Mouse (Mus musculus): ENCODE measurements at regions not wholly inside any gene's neighbourhood (a gene's known extent, or its start where the extent isn't known, plus 50 kb on each side); places are given as distances from the start of the nearest gene placed in this dataset.
A peak's percentile ranks its signal among the peaks of the same experiment; 100 is the strongest.

DNA sequence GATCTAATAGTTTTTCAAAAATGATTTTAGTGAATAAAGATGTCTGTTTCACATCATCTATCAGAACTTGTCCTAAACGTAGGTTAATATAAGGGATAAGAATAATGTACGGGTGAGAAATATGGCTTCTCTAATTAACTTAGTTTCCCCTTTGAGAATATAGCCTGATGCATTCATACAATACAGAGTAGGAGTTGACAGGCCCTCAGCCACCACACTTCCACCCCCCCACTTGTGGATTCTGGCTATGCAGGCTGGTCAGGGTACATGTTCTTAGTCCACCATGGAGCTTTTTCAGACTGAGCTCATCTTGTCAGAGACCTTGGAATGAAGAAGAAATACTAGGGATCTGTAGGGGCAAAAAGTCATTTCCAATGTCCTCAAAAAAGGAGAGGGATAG is 80.1 kb downstream of the Anxa1 start:
- H3K4me3 ChIP-seq (replicated peaks; ENCODE audit: insufficient read depth, low read depth, low read length) = no peak overlapping the region
- TF ChIP-seq POLR2A (IDR thresholded peaks at IDR 0.05; ENCODE audit: borderline replicate concordance, insufficient read depth, low read length) (no peak), CTCF (IDR thresholded peaks at IDR 0.05; ENCODE audit: borderline replicate concordance, insufficient read depth, low read depth, low read length) (no peak)
- DNase-seq = no peak
- H3K27ac ChIP-seq (ENCODE audit: insufficient read depth, low read length) = no peak overlapping the region
- no peaks in the 10 kb centered on the region for H3K27me3 ChIP-seq (ENCODE audit: control insufficient read depth, insufficient read depth, low read length)
- 92% methylated on average over 2 of the region's 2 CpGs for WGBS
- H3K4me1 ChIP-seq (ENCODE audit: control insufficient read depth, insufficient read depth, low read length) = no peaks in the 10 kb centered on the region

DNA sequence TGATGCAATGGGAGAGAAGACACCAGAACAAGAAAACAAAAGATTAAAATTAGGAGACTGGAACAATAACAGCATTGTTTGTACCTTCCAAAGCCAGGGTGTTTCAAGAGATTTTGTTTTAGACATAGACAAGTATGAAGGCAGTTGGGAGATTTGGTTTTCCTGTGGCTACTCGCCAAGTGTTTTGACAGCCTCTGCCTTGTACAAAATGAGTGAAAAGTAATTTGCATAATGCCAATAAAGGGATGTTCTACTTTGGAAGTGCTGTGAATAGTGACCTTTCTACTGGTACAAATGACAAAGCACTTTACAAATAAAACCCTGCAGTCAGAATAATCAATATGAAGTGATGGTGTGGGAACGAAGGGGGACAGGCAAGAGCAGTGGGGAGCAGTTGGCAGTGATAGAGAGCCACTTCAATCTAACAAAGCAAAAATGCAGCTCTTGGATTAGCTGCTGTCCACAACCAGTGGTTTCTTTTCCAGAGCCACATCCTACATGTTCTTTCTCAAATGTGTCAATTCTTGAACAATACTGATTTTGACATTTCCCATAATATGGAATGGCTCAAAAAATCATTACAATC is 90.6 kb downstream of the Anxa1 start:
- no peak overlapping the region for H3K27ac ChIP-seq (ENCODE audit: insufficient read depth, low read length)
- no peak overlapping the region for H3K4me3 ChIP-seq (replicated peaks; ENCODE audit: insufficient read depth, low read depth, low read length)
- H3K4me1 ChIP-seq (ENCODE audit: control insufficient read depth, insufficient read depth, low read length) = no peaks in the 10 kb centered on the region
- no peaks in the 10 kb centered on the region for H3K27me3 ChIP-seq (ENCODE audit: control insufficient read depth, insufficient read depth, low read length)
- WGBS = 14% methylated on average over 2 of the region's 2 CpGs
- DNase-seq = peak in 1 of 2 experiments; percentile 1
- TF ChIP-seq POLR2A (IDR thresholded peaks at IDR 0.05; ENCODE audit: borderline replicate concordance, insufficient read depth, low read length) (no peak), CTCF (IDR thresholded peaks at IDR 0.05; ENCODE audit: borderline replicate concordance, insufficient read depth, low read depth, low read length) (no peak)

DNA sequence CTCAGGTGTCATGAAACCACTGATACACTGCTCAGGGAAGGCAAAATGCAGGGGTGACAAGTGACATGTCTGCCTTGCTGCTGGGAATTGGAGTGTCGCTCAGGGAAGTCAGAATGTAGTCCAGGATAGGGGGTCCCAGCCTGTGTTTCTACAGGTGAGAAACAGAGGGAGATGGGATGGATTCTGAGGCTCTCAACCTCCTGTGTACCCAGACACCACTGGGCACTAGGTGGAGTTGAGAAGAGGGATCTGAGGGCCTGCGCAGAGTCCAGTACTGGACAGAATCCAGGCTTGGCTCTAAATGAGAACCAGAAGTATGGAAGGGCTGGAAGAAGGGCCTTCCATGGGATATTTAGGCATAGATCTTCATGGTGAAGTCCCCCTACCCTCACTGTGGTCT is 92.3 kb downstream of the Anxa1 start:
- WGBS = 80% methylated on average over 2 of the region's 2 CpGs
- no peak for DNase-seq
- TF ChIP-seq POLR2A (IDR thresholded peaks at IDR 0.05; ENCODE audit: borderline replicate concordance, insufficient read depth, low read length) (no peak), CTCF (IDR thresholded peaks at IDR 0.05; ENCODE audit: borderline replicate concordance, insufficient read depth, low read depth, low read length) (no peak)
- Histone ChIP-seq H3K27me3 (ENCODE audit: control insufficient read depth, insufficient read depth, low read length) (no peaks in the 10 kb centered on the region), H3K27ac (ENCODE audit: insufficient read depth, low read length) (no peak overlapping the region), H3K4me3 (replicated peaks; ENCODE audit: insufficient read depth, low read depth, low read length) (no peak overlapping the region), H3K4me1 (ENCODE audit: control insufficient read depth, insufficient read depth, low read length) (no peaks in the 10 kb centered on the region)

DNA sequence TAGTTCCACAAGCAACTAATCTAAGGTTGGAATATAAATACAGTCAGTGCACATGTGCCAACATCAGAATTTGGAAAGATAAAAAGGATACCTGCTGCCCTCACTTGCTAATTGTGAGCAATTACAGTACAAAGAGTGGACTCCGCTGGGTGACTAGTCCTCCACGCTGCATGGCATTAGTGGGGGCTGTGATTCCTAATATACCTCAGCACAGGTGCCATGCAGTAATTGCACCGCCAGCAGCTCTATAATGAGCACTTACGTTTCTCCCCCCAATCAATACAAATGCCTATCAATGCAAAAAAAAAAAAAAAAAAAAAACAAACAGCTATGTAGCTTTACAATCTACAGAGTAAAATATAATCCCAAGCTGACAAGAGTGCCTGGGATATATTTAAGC is 105.6 kb downstream of the Anxa1 start:
- Histone ChIP-seq H3K4me1 (ENCODE audit: control insufficient read depth, insufficient read depth, low read length) (no peaks in the 10 kb centered on the region), H3K27me3 (ENCODE audit: control insufficient read depth, insufficient read depth, low read length) (no peaks in the 10 kb centered on the region), H3K27ac (ENCODE audit: insufficient read depth, low read length) (no peak overlapping the region), H3K4me3 (replicated peaks; ENCODE audit: insufficient read depth, low read depth, low read length) (no peak overlapping the region)
- TF ChIP-seq CTCF (IDR thresholded peaks at IDR 0.05; ENCODE audit: borderline replicate concordance, insufficient read depth, low read depth, low read length) = no peak
- no peak for TF ChIP-seq POLR2A (IDR thresholded peaks at IDR 0.05; ENCODE audit: borderline replicate concordance, insufficient read depth, low read length)
- WGBS = 92% methylated on average over 4 of the region's 4 CpGs
- DNase-seq = no peak

DNA sequence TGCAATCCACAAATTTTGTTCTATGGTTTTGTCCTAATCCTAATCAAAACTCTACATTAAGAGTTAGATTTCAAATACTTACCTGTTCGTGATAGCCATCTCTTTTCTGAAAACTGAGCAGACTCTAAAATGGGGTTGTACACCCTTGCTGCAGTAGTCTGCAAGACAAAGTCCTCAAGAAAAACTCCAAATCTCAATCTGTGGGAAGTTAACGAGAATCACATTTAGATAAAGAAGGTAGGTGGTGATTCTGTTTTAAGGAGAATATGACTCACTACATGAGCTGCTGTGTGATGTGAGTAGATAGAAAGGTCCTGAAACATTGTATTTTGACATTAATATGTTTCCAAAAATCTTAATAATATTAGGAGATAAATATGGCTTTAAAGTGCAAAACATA is 107.6 kb downstream of the Anxa1 start:
- Histone ChIP-seq H3K27me3 (ENCODE audit: control insufficient read depth, insufficient read depth, low read length) (no peaks in the 10 kb centered on the region), H3K27ac (ENCODE audit: insufficient read depth, low read length) (no peak overlapping the region), H3K4me1 (ENCODE audit: control insufficient read depth, insufficient read depth, low read length) (no peaks in the 10 kb centered on the region), H3K4me3 (replicated peaks; ENCODE audit: insufficient read depth, low read depth, low read length) (no peak overlapping the region)
- DNase-seq = no peak
- WGBS = 91% methylated on average over 2 of the region's 2 CpGs
- TF ChIP-seq POLR2A (IDR thresholded peaks at IDR 0.05; ENCODE audit: borderline replicate concordance, insufficient read depth, low read length) (no peak), CTCF (IDR thresholded peaks at IDR 0.05; ENCODE audit: borderline replicate concordance, insufficient read depth, low read depth, low read length) (no peak)

DNA sequence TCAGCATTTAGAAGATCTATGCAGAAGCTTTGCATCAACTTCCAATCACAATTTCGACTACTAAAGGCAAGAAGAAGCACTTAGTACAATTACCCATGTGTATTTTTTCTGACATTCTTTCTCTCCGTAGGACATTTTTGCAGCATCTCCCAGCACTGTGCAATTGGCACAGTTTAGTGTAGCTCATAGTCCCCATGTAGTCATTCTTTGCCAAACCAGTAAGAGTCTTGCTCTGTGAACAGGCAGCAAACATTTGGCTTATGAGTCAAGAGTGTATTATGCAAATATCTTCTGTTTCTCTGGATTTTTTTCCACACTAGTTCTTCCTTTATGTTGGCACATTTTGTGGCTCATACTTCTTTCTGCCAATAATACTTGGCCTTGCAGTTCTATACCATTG is 129.2 kb downstream of the Anxa1 start:
- no peak overlapping the region for H3K27ac ChIP-seq (ENCODE audit: insufficient read depth, low read length)
- 7% methylated on average over 2 of the region's 2 CpGs for WGBS
- no peaks in the 10 kb centered on the region for H3K4me1 ChIP-seq (ENCODE audit: control insufficient read depth, insufficient read depth, low read length)
- H3K4me3 ChIP-seq (replicated peaks; ENCODE audit: insufficient read depth, low read depth, low read length) = no peak overlapping the region
- TF ChIP-seq CTCF (IDR thresholded peaks at IDR 0.05; ENCODE audit: borderline replicate concordance, insufficient read depth, low read depth, low read length) (no peak), POLR2A (IDR thresholded peaks at IDR 0.05; ENCODE audit: borderline replicate concordance, insufficient read depth, low read length) (no peak)
- DNase-seq = no peak
- H3K27me3 ChIP-seq (ENCODE audit: control insufficient read depth, insufficient read depth, low read length) = no peaks in the 10 kb centered on the region

DNA sequence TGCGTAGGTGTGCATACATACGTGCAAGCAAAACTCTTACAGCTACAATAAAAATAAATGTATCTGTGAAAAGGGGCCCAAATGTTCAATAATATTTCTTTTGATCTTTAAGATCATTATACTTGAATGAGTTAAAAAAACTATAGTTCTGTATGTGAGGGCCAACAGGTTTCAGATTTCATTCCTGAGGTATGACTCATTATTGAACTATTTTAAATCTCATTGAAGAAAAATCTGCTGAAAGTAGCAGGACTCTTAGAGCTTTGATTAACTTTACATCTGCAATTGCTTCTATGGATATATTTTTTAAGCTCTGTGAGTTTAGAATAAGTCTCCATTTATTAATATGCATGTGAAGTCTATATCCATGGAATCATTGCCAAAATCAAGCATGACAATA is 138.6 kb downstream of the Anxa1 start:
- H3K27ac ChIP-seq (ENCODE audit: insufficient read depth, low read length) = no peak overlapping the region
- 97% methylated on average over 2 of the region's 2 CpGs for WGBS

DNA sequence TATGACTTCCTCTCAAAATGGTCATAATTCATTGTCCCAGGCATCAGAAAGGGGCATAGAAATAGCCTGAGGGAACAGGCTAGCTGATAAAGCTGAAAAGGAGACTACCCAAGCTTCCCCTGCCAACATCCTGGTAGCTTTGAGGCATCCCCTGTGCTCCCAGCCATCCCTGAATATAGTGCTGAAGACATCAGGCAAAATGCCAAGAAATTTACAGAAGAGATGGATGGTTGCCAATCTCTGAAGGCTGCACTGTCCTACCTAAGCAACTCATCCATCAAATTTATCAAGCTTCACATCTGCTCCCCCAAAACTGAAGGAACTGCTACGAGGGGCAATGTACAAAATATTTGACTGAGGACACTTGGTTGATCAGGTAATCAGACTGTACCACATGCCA is 146.9 kb downstream of the Anxa1 start:
- Histone ChIP-seq H3K4me3 (replicated peaks; ENCODE audit: insufficient read depth, low read depth, low read length) (no peak overlapping the region), H3K27me3 (ENCODE audit: control insufficient read depth, insufficient read depth, low read length) (no peaks in the 10 kb centered on the region), H3K27ac (ENCODE audit: insufficient read depth, low read length) (no peak overlapping the region), H3K4me1 (ENCODE audit: control insufficient read depth, insufficient read depth, low read length) (no peaks in the 10 kb centered on the region)
- DNase-seq = no peak
- TF ChIP-seq CTCF (IDR thresholded peaks at IDR 0.05; ENCODE audit: borderline replicate concordance, insufficient read depth, low read depth, low read length) (no peak), POLR2A (IDR thresholded peaks at IDR 0.05; ENCODE audit: borderline replicate concordance, insufficient read depth, low read length) (no peak)
- WGBS = 25% methylated on average over 1 of the region's 1 CpGs

More for the DNA sequence above, 138.6 kb downstream of the Anxa1 start:
- TF ChIP-seq CTCF (IDR thresholded peaks at IDR 0.05; ENCODE audit: borderline replicate concordance, insufficient read depth, low read depth, low read length) (no peak), POLR2A (IDR thresholded peaks at IDR 0.05; ENCODE audit: borderline replicate concordance, insufficient read depth, low read length) (no peak)
- no peak overlapping the region for H3K4me3 ChIP-seq (replicated peaks; ENCODE audit: insufficient read depth, low read depth, low read length)
- no peaks in the 10 kb centered on the region for H3K27me3 ChIP-seq (ENCODE audit: control insufficient read depth, insufficient read depth, low read length)
- H3K4me1 ChIP-seq (ENCODE audit: control insufficient read depth, insufficient read depth, low read length) = no peaks in the 10 kb centered on the region
- DNase-seq = no peak
